Mouse (Mus musculus) layer of hippocampus, adult 2 months (tissue): ENCODE measurements around the gene Kcnc4. TPM values are rescaled to one million over a fixed set of nuclear protein-coding genes. Genes with fewer than 3 reads are reported as not detected.

Experiments used
- DNase-seq, 2 experiments: peaks; one replicate each; pipeline ENCODE4 v3.0.0; 2022; ENCODE audit warnings: low spot score in 2 of 2
- H3K27ac ChIP-seq: fragments of 200-600 bp; 2 replicates; pipeline ENCODE4 v1.8.1; 2022
- H3K4me3 ChIP-seq: fragments of 200-600 bp; 2 replicates; pipeline ENCODE4 v1.8.1; 2022; ENCODE audit warnings: mild to moderate bottlenecking
- CTCF ChIP-seq: fragments of 200-600 bp; conservative IDR thresholded peaks from 2 replicates; pipeline ENCODE4 v1.8.1; 2022; ENCODE audit warnings: antibody characterized with exemption, mild to moderate bottlenecking, moderate library complexity
- total RNA-seq, 2 experiments: library from RNA; stranded (reverse); gene quantifications; 2 replicates each; pipeline ENCODE4 v1.2.3; 2021

The Kcnc4 gene
- total RNA-seq, 2 experiments from 2014 or later, result 59.1 to 62.3 TPM

GRCm38 (mm10) chr3:107411669-107412068, 47.7 kb downstream of the Kcnc4 start:
- H3K27ac ChIP-seq, result peak overlapping the region; percentile 51; the same call in 1 of the 2 replicates
- no peak for TF ChIP-seq CTCF
- no peak overlapping the region for H3K4me3 ChIP-seq
- DNase-seq, result peak in 1 of 2 experiments; percentile 59

DNA sequence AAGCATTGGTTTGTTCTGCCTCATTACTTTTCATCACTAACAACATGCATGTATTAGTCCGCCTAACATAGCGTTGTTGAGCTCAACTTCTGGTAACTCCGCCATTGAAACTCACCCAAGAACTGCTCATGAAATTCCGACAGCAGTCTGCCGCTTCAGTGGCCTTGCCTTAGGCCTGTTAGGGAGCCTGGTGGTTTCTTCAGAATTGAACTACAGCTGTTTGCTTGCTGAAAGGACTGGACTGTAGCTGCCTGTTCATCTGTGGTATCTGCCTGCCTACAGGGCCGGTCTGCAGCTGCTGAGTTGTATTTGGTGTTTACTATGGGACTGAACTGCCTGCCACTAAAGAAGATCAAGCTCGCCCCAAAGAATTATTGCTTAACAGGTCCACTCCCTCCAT, 58.0 kb downstream of the Kcnc4 start:
- no peak for DNase-seq
- Histone ChIP-seq H3K4me3 (no peak overlapping the region), H3K27ac (no peak overlapping the region)
- no peak for TF ChIP-seq CTCF

- Histone ChIP-seq H3K4me3 (no peak overlapping the region), H3K27ac (no peak overlapping the region)
- no peak for DNase-seq
- TF ChIP-seq CTCF, result no peak
Measured at GRCm38 (mm10) chr3:107399991-107400640, 59.2 kb downstream of the Kcnc4 start.

DNA sequence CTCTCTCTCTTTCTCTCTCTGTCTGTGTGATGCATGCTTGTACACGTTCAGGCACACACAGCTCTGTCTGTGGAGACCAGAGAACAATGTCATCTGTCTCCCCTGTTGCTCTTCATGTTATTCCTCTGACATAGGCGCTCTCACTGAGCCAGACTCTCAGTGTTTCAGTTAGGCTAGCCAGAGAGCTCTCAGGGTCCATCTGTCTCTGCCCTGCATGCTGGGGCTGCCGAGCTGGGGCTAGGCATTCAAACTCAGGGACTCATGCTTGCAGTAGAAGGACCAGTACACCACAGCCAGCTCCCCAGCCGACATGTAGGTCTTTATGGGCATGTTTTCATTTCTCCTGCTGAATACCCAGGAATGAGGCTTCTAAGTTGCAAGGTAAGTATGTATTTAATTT, 68.2 kb downstream of the Kcnc4 start:
- no peak overlapping the region for H3K27ac ChIP-seq
- no peak overlapping the region for H3K4me3 ChIP-seq
- DNase-seq, result no peak
- TF ChIP-seq CTCF, result no peak

Other genes with a start within 250 kb of the Kcnc4 start
- not detected for gene Cym, start 237.8 kb downstream of the Kcnc4 start, total RNA-seq
- gene A630076J17Rik, start 228.9 kb downstream of the Kcnc4 start, total RNA-seq, result not detected
- not detected for gene Prok1, start 219.8 kb downstream of the Kcnc4 start, total RNA-seq
- gene Lamtor5, start 180.7 kb downstream of the Kcnc4 start, total RNA-seq, result 10 to 100 TPM; 61.4 to 65.2 TPM
- gene Slc16a4, start 168.3 kb downstream of the Kcnc4 start, total RNA-seq, result 1 to 10 TPM; 1.2 to 1.4 TPM
- gene Rbm15, start 125.9 kb downstream of the Kcnc4 start, total RNA-seq, result 10 to 100 TPM; 26.8 to 30.1 TPM
- gene Slc6a17, start 58.5 kb upstream of the Kcnc4 start, total RNA-seq, result 100 to 1,000 TPM; 276 to 290 TPM
- gene Ubl4b, start 95.5 kb upstream of the Kcnc4 start, total RNA-seq, result not detected
- gene Alx3, start 135.5 kb upstream of the Kcnc4 start, total RNA-seq, result under 1 TPM; 0.56 to 0.84 TPM
- not detected for gene Gm10961, start 171.8 kb upstream of the Kcnc4 start, total RNA-seq
- 10 to 100 TPM; 74.5 to 79.2 TPM for gene Strip1, start 172.1 kb upstream of the Kcnc4 start, total RNA-seq
- gene Ahcyl1, start 237.0 kb upstream of the Kcnc4 start, total RNA-seq, result 100 to 1,000 TPM; 338 to 346 TPM